Mouse (Mus musculus) urinary bladder, postnatal 4 days (tissue): ENCODE measurements at regions not wholly inside any gene's neighbourhood (a gene's known extent, or its start where the extent isn't known, plus 50 kb on each side); places are given as distances from the start of the nearest gene placed in this dataset.
A peak's percentile ranks its signal among the peaks of the same experiment; 100 is the strongest.
"Not testable (repeated sequence)": the region's sequence is repeated elsewhere in the genome, so short reads cannot be mapped to it uniquely, and the experiment has no call there.

Source experiments
- DNase-seq, 2 experiments: peaks; one replicate each; pipeline ENCODE4 v3.0.0; 2021 to 2022; ENCODE audit warnings: low spot score in 2 of 2

DNA sequence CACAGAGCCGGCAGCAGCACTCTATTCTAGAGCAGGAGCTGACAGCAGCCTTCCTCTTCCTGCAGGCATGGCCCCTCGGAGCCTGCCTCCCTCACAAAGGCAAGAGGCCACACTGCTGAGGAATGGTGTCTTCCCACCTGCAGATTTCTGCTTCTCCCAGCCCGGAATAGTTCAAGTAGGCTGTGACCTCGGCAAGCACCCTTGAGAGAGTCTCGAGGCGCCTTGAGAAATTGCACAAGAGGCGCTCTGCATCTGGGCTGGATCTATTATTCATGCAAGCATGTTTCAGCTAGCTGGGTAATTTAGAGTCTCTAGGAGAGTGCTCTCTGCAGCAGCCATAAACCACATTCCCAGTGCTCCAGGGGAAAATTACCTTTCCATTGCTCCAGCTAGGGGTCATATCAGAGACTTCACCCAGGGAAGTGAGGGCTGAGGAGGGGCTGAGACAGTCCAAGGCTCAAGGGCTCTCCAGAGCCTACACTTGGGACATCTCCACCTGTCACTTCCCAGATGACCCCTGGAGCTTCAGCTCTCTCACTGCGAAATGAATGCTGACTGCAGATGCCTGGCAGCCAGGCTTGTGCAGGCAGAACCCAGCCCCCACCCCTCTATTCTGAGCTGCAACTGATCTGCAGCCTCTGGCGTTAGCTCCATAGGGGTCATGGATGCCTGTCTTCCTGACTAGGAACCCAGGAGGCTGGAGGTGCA is 247.9 kb upstream of the Myt1l start:
- no peak for DNase-seq

DNA sequence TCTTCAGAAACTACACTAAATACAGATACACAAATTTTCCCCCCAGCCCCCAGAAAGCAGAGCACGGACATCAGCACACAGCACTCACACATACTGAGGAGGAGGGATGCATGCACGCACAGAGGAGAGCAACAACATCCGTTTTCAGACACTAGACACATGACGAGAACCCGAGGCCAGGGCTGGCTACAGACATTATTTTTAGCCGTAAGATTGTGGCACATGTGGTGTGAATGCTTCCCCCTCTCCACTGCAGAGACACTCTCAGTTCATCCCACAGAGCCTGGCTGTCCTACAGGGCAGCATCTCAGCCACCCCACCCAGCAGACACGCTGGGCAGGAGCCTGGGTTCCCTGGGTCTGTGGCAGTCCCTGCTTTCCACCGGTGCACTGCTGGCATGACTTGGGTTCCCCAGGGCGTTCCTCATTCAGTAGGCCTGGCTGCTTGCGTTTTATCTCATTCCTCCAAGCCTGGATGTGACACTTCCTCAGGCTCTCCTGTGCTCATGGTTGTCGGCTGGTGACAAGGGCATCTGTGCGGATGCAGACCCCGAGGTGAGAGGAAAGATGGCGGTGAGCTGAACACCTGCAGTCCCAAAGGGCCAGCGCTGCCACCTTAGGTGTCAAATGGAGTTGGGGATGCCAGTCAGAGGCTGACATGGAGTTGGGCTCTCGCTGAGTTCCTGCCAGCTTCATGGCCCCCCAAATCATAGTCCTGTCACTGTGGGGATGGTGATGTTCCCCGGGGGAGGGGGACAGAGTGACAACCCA is 247.1 kb upstream of the Myt1l start:
- DNase-seq, result no peak

GRCm38 (mm10) chr12:29288801-29289200 is 239.4 kb upstream of the Myt1l start:
- no peak for DNase-seq

DNA sequence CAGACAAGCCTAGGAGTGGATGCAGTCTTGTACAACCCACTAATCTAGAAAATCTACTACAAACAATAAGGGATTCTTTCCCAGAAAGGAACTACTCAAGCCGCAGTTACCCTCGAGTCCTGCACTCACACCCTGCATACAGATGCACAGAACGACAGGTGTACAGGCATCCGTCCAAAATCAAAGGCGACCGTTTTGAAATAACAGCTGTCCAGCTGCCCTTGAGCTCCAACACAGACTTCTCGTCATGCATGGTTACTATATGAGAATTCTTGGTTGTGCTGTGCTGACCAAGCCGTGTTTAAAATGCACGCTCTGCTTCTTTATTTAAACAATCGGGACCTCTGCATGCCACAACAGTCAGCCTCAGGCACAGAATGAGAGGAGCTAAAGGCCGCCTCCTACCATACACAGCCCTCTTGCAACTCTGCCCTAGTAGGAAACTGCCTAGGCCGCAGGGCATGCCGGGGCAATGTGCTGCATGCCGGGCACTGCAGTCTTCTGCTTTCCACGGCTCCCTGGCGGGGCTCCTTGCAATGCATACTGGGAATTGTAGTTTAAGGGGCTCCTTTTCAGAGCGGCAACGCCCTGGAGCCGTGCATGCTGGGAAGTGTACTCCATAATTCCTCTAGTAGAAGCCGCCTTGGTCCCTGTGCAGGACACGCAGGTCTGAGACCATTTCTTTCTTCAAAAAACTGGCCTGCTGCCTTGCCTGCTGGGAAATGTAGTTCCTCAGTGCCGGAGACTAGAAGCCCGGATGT is 237.4 kb upstream of the Myt1l start:
- peak; percentile 90 to 94 for DNase-seq

DNA sequence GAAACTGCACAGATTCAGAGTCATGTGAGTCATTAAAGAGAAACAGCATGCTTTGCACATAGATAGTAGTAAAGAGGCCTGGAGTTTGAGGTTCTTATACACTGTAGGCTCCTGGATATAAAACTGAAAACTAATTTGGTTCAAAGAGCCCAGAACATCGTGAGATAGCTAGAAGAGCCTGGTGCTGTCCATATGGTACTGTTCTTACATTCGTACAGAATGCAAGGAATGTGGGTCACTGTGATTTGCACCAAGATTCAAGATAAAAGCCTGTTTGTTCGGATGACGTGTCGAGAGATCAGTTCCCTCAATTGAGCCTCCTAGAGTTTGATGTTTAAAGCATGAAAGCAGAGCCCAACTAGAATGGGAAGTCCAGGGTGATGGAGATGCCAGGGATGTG is 230.2 kb upstream of the Myt1l start:
- DNase-seq, result no peak

- no peak for DNase-seq
These were observed 212.5 kb upstream of the Myt1l start for GRCm38 (mm10) chr12:29315636-29316035.

GRCm38 (mm10) chr12:29321468-29321867 is 206.7 kb upstream of the Myt1l start:
- DNase-seq, result no peak

DNA sequence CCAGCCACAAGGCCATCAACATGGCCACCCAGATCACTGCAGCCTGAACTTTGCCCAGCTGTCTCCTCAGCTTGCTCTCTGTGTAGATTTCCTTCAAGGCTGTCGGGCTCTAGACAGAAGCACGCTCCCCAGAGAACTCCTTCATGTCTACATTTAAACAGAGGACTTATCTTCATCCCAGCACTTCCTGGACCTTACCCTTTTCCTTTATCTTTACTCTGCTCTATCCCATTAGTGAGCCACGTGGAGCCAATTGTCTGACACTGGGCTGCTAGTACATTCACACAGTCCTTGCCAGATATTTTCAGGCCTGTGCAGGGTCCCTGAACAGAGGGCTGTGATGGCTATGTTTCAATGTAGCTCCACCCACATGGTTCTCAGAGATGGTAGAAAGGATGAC is 204.7 kb upstream of the Myt1l start:
- no peak for DNase-seq

DNA sequence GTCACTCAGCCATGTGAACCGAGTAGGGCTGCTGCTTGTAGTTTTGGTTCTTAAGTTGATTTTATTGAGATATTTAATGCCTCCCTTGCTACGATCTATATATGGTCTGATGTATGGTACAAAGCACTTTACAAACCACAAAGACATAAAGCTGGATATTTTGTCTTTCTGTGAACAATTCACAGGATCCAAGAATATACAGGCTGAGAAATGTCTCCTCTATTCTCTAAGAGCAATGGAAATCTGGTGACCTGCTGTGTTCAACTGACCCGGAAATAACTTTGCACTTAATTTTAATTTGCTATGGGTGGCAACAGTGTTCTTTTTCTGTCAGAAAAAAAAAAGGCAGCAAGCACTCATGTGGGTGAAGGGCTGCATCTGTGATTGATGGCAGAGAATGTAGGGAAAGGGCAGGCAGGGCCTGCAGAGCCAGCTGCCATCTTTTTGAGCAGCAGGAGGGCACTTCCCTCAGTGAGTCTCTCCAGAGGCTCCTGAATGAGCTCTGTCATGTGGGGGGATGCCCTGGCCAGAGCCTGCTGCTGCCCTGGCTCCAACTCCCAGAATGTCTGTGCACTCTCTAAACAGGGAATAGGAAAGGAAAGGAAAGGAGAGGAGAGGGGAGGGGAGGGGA is 192.2 kb upstream of the Myt1l start:
- DNase-seq, result no peak

DNA sequence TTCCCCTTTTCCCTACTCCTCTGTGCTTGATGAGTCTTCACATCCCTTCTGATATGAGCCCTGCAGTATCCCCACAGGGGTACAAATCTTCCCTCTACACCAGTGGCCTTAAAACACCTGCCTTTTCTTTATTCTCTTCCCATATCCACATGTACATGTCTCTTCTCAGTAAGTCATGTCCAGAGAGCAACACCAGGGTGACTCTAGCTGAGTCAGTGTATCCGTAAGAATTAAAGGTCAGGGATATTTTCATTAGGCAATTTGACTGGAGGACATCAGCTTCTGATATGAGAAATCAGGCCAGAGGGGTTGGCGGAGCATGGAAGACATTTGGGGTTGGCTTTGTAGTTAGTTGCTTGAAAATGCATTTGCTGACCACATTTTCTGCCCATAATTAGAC is 190.8 kb upstream of the Myt1l start:
- no peak for DNase-seq

GRCm38 (mm10) chr12:29341388-29341995 is 186.7 kb upstream of the Myt1l start:
- DNase-seq, result no peak

DNA sequence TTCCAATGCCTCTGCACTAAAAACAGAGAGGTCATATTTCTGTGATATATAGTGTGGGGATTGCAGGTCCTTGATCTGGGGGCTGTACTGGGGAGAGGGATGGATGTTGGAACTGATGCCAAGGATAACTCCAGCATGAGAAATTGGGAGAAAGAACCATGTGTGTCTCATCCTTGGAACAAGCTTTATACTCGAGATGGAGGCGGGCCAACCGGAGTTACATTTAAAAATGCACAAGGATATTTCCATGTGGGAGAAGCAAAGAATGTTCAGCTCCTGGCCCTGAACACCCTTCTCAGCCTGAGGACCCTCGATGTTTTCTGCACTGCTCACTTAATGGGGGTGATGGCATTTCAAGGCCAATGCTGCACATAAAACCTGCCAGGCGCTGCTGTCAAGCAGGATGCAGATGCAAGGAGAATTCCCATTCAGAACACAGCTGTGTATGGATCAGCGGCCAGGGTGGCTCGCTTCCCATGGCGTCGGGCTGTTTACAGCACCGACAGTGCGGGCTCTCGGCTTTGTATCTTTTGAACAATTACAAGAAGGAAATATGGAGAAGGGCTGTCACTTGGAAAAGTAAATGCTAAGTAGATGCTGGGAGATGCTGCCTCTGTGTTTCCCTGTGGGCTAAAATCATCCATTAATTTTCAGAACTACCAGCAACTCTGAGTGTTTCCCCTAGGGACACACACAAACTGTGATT is 184.9 kb upstream of the Myt1l start:
- DNase-seq, result no peak

DNA sequence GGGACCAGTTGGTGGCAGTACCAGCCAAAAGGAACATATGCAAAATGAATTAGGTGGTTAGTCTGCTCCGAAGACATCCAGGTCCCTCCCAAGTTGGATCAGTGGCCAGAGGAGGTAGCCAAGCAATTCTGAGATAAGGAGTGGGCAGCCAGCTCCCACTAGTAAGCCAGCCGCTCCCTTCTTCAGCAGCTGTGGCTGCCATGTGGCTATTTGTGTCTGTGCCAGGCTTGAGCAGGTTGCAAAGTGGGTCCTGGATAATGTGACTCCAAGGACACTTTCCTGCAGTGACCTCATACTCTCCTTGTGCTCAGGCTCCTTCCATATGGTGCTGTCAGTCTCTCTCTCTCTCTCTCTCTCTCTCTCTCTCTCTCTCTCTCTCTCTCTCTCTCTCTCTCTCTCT is 179.5 kb upstream of the Myt1l start:
- DNase-seq, result no peak

DNA sequence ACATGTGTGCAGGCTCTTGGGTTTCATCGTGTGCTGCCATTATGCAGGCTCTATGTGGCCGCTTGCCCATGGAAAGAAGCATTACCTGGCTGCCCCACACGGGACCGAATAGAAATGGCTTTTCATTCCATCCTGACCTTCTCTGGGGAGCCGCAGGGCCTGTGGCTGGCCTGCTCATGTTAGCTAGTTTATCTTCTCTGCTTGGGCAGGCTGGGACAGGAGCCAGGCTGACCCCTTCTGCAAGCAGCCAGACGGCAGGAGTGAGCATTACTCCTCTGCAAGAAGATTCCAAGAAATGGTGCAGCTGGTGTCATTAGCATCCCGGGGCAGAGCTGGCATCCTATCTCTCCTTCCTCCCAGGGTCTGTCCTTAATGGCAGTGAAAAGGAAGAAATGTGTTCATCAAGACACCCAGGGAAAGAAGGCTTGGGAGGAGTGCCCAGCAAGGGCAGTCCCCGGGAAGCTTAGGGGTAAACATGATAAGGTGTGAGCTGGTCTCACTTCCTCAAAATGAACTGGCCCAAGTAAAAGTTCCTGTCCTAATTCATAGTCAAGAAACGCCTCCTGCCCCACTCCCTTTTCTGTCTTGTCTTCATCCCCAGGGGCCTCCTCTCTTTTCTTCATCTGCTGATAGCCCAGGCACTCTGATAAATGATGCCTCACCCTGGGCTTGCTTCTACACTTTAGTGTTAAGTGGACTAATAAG is 178.9 kb upstream of the Myt1l start:
- DNase-seq, result no peak

GRCm38 (mm10) chr12:29353777-29354496 is 174.2 kb upstream of the Myt1l start:
- no peak for DNase-seq

DNA sequence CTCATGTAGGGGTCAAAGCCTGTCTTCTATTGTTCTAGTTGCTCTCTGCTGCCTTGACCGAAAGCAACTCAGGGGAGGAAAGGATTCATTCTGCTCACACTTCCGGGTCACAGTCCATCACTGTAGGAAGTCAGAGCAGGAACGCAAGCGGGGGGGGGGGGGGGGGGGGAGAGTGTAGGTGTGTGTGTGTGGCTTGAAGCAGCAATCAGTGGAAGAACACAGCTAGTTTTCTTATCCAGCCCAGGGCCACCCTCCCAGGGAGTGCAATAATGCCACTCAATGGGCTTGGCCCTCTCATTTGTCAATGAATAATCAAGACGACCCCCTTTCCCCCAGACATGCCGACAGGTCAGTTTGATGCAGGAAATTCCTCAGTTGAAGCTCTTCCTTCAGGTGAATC is 173.4 kb upstream of the Myt1l start:
- no peak for DNase-seq

GRCm38 (mm10) chr12:29356681-29357397 is 171.3 kb upstream of the Myt1l start:
- DNase-seq, result no peak

- DNase-seq, result no peak
These were observed 166.9 kb upstream of the Myt1l start for GRCm38 (mm10) chr12:29361236-29361635.

DNA sequence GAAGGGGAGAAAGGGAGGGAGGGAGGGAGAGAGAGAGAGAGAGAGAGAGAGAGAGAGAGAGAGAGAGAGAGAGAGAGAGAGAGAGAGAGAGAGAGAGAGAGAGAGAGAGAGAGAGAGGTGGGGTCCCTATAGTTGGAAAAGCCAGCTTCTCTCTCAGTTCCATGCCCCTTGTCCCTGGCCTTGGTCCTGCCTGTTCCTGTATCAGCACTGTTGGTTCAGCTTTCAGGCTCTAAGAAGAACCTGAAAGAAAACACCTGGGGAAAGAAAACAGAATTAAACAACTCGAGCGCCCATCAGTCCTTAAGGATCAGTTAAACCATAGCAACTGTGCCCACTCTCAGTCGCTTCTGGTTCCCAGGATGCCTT is 160.5 kb upstream of the Myt1l start:
- not testable (repeated sequence) for DNase-seq
